Comparison of ENCODE assay signal across 16 mouse cellular contexts in genomic region chr2:124533602-124534001, GRCm38 (mm10).
DNase-seq lines count a peak whose midpoint lies in the region; ATAC-seq lines count a peak whose summit lies in the region.
"Had no signal": no experiment of that assay in that cellular context is flagged by ENCODE, and none has a peak within 500 bp of the region (broad histone marks: within the 10 kb centered on the region; RNA-seq: fewer than 3 reads in every experiment).

No protein-coding gene starts in this region.

- intact Hi-C loops in left cerebral cortex, postnatal 10 days (cut with DNase I), result no loop called here

- DNase-seq in left cerebral cortex, adult 11 months (ENCODE audit: low spot score), result peak; percentile 28
- DNase-seq in left cerebral cortex, postnatal 10 days (ENCODE audit: extremely low spot score in 1 of 2, low spot score in 2 of 2), result no peak
- DNase-seq in 3T3-L1 (ENCODE audit: low read depth, low spot score), result peak; percentile 63
- DNase-seq in brain, adult 2 months (ENCODE audit: low read depth, low spot score), result peak; percentile 84
- peak; percentile 45 to 57 for DNase-seq in layer of hippocampus, postnatal 36 days
- no peak for DNase-seq in retina, embryonic 14.5 days (ENCODE audit: low spot score)
- DNase-seq: adrenal gland, adult 2 months; cerebellum, adult 8-10 months; heart, postnatal 14 days; kidney, adult 18-20 months; spleen, adult 18-20 months; thymus, adult 18-20 months; thymus, postnatal 4 days had no signal

- no peak for ATAC-seq in erythroid progenitor cell, adult 5-6 weeks (replicated peaks; ENCODE audit: low FRiP score, poor library complexity, severe bottlenecking)
- ATAC-seq: lung, postnatal 0 days; midbrain, embryonic 13.5 days had no signal

Comparison
In these comparisons a context has a peak if more than half of its experiments do, and no peak if none do; other contexts are left out.
1. DNase-seq: peak in left cerebral cortex, adult 11 months (single experiment), 3T3-L1 (single experiment), brain, adult 2 months (single experiment) and layer of hippocampus, postnatal 36 days (2 of 2); none in left cerebral cortex, postnatal 10 days (0 of 2) and retina, embryonic 14.5 days (single experiment).